Mouse (Mus musculus) bone marrow macrophage, adult 2 months (primary cell): ENCODE data around the gene Znhit2. TPM values are rescaled to one million over a fixed set of nuclear protein-coding genes. Genes with fewer than 3 reads are reported as not detected.

Source experiments
- H3K27ac ChIP-seq: 2 replicates; pipeline ENCODE4 v1.5.1; 2012; ENCODE audit warnings: low read depth, low read length; ENCODE audit not compliant: insufficient read depth
- H3K4me1 ChIP-seq: 2 replicates; pipeline ENCODE4 v1.6.1; 2012; ENCODE audit warnings: low read length; ENCODE audit not compliant: control insufficient read depth, insufficient read depth
- H3K4me3 ChIP-seq: 2 replicates; pipeline ENCODE4 v1.5.1; 2012; ENCODE audit warnings: mild to moderate bottlenecking, low read length, moderate library complexity; ENCODE audit not compliant: insufficient read depth
- CTCF ChIP-seq: IDR thresholded peaks from 2 replicates; pipeline ENCODE4 v1.5.1; 2012; ENCODE audit warnings: low read depth, mild to moderate bottlenecking, low read length, moderate library complexity
- POLR2A ChIP-seq: IDR thresholded peaks from 2 replicates; pipeline ENCODE4 v1.6.1; 2012; ENCODE audit warnings: mild to moderate bottlenecking, low read depth, low read length, borderline replicate concordance
- polyA plus RNA-seq: library from polyadenylated mRNA; stranded (reverse); fragments of >200 nt; gene quantifications from 2 replicates; pipeline ENCODE4 v1.2.4, GENCODE M21; 2012; ENCODE audit not compliant: missing spikeins, insufficient read depth, insufficient read length

Znhit2 gene
- polyA plus RNA-seq, 1 experiment = 12.8 TPM

DNA sequence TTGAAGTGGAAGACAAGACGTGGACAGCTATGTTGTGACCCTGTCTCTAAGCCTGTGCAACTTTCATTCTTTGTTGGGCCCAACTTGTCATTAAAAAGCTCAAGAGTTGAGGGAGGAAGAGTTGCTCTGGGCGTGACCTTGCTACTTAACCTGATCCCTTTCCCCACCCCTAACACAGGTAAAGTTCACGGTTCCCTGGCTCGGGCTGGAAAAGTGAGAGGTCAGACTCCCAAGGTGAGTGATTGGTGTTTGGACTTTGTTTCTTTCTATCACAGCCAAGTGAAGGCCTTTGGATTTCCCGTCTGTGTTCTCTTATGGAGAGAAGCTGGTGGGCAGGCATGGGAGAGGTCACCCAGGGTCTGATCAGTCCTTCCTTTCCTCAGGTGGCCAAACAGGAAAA is 2.0 kb upstream of the Znhit2 start:
- TF ChIP-seq POLR2A (no peak), CTCF (no peak)
- H3K4me1 ChIP-seq = peaks cover 12% of the 10 kb centered on the region
- peak overlapping the region; percentile 65 for H3K4me3 ChIP-seq
- H3K27ac ChIP-seq = 0 out of 2 replicates have a peak overlapping the region, but pooled peaks have one; percentile 0

DNA sequence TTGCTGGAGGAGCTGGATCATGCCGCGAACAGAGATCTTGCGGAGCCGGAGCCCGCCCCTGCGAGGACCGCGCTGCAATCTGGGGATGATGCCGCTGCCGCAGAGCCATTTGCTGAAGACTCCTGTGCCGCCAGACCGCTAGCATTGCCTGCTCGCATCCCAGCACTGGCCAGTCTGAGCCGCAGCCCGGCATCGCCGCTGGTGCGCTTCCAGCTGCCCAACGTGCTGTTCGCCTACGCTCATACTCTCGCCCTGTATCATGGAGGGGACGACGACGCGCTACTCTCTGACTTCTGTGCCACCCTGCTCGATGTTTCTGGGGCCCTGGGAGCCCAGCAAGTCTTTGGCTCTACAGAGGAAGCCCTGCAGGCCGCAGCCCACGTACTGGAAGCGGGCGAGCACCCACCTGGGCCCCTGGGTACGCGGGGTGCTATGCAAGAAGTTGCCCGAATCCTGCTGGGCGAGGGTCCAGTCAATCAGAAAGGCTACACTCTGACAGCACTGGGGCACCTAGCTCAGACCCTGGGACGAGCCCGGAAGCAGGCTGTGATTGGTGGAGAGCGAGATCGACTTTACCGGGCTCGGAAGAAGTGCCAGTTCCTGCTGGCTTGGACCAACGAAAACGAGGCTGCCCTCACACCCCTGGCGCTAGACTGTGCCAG is 780 bp downstream of the Znhit2 start:
- H3K4me1 ChIP-seq = peaks cover 12% of the 10 kb centered on the region
- peak overlapping the region; percentile 87 for H3K27ac ChIP-seq
- H3K4me3 ChIP-seq = peak overlapping the region; percentile 90
- TF ChIP-seq CTCF = no peak
- TF ChIP-seq POLR2A = no peak

DNA sequence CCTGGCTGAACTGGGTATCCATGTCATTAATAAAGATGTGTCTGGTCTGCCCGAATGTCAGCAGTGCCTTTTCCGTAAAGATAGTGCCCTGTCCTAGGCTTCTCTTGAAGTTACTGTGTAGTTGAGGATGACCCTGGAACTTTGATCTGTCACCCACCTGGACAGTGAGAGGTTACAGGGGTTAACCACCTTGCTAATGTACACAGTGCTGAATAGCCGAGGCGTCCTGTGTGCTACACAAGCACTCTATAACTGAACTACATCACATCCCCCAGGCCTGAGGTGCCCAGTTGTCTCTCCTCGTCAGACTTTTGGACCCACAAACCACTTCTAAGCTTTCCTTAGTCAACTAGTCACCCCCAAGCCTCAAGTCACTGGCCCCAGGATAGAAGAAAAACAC is 1.4 kb downstream of the Znhit2 start:
- Histone ChIP-seq H3K4me3 (peak overlapping the region; percentile 90), H3K4me1 (peaks cover 12% of the 10 kb centered on the region), H3K27ac (no peak overlapping the region)
- TF ChIP-seq CTCF = no peak
- TF ChIP-seq POLR2A = no peak

DNA sequence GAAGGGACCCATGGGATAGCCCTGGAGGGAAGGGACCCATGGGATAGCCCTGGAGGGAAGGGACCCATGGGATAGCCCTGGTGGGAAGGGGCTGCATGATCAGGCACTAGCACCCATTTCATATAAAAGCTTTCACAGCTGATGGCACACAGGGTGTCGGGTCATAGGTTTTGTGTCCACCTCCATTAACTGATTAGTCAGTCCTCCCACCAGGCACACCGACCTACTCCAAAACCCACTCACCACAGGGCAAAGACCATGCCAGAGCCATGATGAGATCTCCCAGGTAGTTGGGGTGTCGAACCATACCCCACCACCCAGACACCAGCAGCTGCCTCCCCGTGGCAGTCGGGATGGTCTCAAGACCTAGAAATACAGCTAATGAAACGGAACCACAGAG is 2.1 kb downstream of the Znhit2 start:
- TF ChIP-seq POLR2A (no peak), CTCF (no peak)
- Histone ChIP-seq H3K4me3 (no peak overlapping the region), H3K27ac (no peak overlapping the region), H3K4me1 (peaks cover 15% of the 10 kb centered on the region)

DNA sequence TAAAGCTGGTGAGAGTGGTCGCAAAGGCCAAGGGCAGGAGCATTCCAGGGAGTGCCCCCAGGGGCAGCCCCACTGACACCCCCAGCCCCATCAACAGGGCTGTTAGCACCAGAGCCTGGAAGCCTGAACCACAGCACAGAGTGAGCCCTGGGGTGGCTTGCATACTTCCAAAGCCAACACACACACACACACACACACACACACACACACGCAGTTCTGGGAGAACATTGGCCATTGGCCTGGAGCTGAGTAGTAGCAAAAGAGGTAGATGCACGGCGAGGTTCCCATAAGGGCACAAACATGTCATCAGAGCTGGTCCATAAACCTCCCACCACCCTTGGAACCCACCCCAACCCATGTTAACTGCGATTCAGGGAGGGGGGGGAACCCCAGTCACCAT is 5.6 kb downstream of the Znhit2 start:
- Histone ChIP-seq H3K4me3 (peak overlapping the region; percentile 56), H3K4me1 (peaks cover 12% of the 10 kb centered on the region), H3K27ac (no peak overlapping the region)
- TF ChIP-seq CTCF = no peak

DNA sequence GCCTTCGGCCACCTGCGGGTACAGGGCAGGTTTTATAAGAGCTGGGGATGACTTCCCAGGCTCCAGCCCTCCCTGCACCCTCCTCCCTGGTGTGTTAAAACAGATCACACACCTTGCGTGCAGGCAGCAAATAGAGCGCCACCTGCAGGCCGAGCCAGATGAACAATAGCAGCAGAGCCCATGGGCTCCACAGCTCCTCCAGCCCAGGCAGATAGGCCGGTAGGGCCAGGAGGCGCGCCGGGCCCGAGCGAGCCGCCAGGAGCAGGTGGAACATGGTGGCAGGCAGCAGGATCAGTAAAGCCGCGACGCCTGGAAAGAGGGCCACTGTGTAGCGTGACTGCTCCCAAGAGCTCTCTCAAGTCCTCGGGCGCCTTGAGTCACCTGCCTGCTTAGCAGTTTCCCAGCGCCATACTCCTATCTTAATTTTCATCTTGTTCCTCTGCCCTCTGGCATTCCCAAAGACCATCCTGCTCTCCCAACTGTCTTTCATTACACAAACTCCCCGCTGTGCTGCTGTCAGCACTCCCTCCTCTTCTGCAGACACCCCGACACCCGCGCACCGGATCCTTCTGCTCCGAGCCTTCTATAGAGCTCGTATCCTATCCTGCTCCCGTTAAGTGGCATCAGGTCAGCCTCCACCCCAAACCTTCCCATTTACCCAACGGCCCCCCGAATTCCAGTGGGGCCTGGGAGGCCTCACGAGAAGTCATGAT is 6.2 kb downstream of the Znhit2 start:
- peaks cover 12% of the 10 kb centered on the region for H3K4me1 ChIP-seq
- H3K4me3 ChIP-seq = peak overlapping the region; percentile 56
- H3K27ac ChIP-seq = peak overlapping the region; percentile 31
- peak; percentile 88 for TF ChIP-seq CTCF
- TF ChIP-seq POLR2A = no peak

DNA sequence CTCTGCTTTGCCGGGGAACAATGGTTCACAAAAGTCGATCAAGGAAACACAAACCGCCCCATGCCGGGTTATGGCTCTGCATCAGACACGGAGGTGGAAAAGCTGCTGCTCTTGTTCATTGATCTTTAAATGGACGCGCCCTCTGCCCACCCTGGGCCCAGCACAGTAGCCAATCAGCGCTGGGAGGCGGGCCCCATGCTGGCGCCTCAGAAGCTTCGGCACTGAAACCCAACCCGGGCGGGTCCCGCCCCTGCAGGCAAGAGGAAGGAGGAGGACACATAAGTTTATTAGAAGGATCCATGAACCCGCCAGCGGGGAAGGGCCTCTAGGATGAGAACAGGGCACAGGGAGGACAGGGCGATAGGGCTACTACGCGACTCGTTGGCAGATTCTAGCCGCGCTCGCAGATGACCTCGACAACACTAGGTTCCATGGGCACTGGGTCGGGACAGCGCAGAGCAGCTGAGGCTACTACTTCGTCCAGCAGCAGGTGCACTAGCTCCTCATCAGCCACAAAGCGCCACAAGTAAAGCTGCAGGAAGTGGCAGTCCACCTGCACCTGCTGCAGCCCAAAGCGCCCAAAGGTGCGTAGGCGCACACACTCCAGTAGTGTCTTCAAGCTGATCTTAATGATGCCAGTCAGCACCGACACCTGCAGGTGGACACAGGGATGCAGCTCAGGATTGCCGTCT is 6.9 kb downstream of the Znhit2 start, which contains the start of gene Tm7sf2:
Gene Tm7sf2, minus strand, starts transcription at position 650 of the 692 bp plus-strand sequence.
- peaks cover 7% of the 10 kb centered on the region for H3K4me1 ChIP-seq
- peak within 1 kb of the TSS; percentile 31 for H3K27ac ChIP-seq
- peak within 1 kb of the TSS; percentile 56 for H3K4me3 ChIP-seq
- TF ChIP-seq CTCF (no peak), POLR2A (no peak)

DNA sequence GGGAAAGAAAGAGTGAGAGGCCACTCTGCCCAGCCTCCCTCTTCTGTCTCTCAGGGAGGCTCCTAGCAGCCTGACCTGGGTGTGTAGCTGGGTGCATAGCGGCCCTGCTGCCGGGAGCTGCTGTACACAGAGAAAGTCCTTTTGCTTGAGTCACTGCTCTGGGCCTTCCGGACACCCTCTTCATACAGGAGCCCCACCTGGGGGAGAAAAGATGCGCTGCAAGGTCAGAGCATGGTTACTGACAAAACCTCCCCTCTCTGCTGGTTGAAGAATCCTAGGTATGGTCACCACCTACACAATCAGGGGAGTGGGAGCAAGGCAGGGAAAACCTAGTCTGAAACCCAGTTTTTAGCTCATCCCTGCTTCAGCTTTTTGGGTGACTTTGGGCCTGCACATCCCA is 8.0 kb downstream of the Znhit2 start:
- Histone ChIP-seq H3K4me3 (no peak overlapping the region), H3K27ac (no peak overlapping the region), H3K4me1 (peaks cover 11% of the 10 kb centered on the region)
- TF ChIP-seq CTCF (no peak), POLR2A (no peak)

DNA sequence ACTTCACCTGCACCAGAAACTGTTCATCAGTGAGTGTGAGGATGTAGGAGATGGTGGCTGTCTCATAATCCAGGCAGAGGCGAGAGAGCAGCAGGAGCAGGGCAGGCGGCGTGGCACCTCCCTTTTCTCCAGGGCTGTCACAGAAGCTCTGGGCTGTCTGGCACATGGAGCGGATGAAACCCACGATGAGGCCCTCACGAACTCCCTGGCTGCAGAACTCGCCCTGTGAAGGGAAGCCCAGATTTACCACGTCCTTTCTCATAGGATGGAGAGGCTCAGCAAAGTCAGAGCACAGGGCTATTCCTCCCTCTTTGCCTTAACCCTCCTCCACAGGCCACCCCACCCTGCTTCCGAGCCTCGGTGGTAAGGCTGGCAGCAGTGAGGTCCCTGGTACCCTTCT is 8.9 kb downstream of the Znhit2 start:
- Histone ChIP-seq H3K4me3 (no peak overlapping the region), H3K4me1 (peaks cover 18% of the 10 kb centered on the region), H3K27ac (no peak overlapping the region)
- TF ChIP-seq CTCF (no peak), POLR2A (no peak)
